Mouse (Mus musculus): ENCODE measurements around the gene Gm48552.

Gene Gm48552

DNA sequence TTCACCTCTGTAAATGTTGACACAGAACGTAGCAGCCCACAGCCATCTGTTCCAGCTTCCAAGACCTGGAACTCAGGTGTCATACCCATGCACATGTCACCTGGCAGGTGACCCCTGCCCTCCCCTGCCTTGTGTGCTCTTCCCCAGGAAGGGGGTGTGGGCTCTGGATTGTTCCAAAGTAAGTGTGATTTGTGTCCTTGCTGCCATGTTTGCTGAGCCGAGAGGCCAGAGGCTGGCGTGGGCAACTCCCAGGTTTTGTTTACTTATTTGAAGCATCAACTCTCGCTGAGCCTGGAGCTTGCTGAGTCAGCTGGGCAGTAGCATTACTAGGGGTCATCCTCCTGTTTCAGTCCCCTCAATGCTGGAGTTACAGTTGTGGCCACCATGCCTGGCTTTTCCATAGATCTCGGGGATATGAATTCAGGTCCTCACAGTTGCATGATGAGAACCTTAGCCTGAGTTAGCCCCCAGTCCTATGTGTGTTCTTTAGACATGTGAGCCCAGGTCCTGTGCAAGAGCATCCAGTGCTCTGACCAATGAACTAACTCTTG is at the start of gene Gm48552:
Gene Gm48552, plus strand, starts transcription at position 501 of the 551 bp plus-strand sequence.
- in situ Hi-C loops (cut with MboI; ENCODE audit: unreplicated experiment in 2 of 2), result loop anchor here in 1 of 2 experiments (25.0 kb wide), 1 partner anchor 1249 kb away; the partner anchor contains the start of gene Tdg

GRCm38 (mm10) chr10:81340551-81341332 is 48.1 kb upstream of the Gm48552 start:
- in situ Hi-C loops (cut with MboI; ENCODE audit: unreplicated experiment in 2 of 2), result loop anchor here (5.0 kb wide), 2 partner anchors 48 to 53 kb away; partner anchors contain the start of genes Pip5k1c (in 1 of the 2) and Tjp3 (in 1 of the 2)

DNA sequence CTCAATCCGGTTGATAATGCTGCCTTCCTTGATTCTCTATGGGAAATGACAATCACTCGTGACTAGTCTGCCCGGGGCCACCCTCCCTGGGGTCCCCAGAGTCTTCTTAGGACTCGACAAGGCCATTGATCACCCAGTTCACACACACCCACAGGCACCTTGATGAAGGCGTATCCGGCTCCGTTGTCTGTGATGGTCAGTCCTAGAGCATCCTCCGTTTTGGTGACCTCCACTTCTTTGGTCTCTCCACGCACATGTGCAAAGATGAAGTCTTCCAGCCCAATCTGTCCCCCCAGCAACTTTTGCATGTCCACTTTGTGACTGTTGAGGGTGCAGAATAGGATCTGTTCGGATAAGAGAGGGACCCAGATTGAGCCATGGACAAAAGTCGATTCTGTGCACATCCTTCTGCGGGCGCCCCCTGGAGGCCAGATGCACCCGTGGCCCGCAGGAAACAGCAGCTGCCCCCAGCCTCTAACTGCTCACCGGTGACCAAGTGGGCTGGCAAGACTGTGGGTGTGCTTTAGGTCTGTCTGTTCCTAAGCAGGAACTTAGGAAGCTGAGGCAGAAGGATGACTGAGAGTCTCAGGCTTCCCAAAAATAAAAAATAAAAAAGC is 47.4 kb upstream of the Gm48552 start:
- in situ Hi-C loops (cut with MboI; ENCODE audit: unreplicated experiment in 2 of 2), result loop anchor here (5.0 kb wide), 2 partner anchors 49 to 54 kb away; partner anchors contain the start of genes Pip5k1c (in 1 of the 2) and Tjp3 (in 1 of the 2)

- in situ Hi-C loops (cut with MboI; ENCODE audit: unreplicated experiment in 2 of 2), result loop anchor here (5.0 kb wide), 2 partner anchors 51 to 56 kb away; partner anchors contain the start of genes Pip5k1c (in 1 of the 2) and Tjp3 (in 1 of the 2)
These were observed 45.9 kb upstream of the Gm48552 start, which contains the start of gene Gipc3 for GRCm38 (mm10) chr10:81342686-81343505. Gene Gipc3, minus strand, starts transcription at chr10:81343266.

DNA sequence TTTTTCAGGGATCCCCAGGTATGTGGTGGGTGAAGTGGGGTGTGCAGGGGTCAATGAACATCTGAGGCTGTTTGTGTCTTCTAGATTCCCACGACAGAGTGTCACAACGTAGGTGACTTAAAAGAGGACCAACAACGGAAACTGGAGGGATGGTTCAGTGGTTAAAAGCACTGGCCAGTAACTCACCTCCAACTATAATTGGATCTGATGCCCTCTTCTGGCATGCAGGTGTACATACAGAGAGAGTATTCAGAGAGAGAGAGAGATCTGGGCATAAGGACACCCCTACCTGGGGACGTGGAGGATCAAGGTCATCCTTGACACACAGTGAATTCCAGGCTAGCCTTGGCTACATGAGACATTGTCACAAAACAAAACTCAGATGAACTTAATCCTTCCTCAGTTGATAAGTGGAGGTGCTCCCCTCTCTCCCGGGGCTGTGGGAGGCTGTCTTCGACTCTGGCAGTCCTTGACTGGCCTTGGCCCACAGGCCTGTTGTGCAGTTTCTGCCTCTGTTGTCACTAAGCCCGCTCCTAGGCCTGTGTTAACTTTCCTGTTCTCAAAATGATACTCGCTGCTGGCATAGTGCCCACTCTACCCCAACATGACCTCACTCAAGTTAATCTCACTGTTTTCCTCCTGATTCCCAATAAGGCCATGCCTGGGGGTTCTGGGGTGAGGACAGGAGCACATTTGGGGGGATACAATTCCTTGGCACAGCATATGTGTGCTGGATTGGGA is 44.2 kb upstream of the Gm48552 start:
- in situ Hi-C loops (cut with MboI; ENCODE audit: unreplicated experiment in 2 of 2), result loop anchor here (5.0 kb wide), 2 partner anchors 52 to 57 kb away; partner anchors contain the start of genes Pip5k1c (in 1 of the 2) and Tjp3 (in 1 of the 2)

DNA sequence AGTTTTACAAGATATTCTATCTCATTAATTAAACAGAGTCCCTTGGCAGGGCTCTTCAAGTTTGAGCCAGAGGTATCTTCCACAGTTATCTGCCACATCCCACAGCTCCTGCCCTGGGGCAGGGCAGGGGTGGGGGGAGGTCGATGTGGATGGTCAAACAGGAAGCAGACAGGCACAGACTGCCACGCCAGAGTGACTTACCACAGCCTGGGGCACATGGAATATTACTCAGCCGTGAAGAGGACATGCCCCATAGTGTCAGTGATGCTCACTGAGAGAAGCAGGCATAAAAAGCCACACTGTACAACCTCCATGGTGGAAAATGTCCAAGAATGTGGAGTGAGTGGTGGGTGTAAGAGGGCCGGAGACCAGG is 43.7 kb upstream of the Gm48552 start:
- in situ Hi-C loops (cut with MboI; ENCODE audit: unreplicated experiment in 2 of 2), result no loop called here

DNA sequence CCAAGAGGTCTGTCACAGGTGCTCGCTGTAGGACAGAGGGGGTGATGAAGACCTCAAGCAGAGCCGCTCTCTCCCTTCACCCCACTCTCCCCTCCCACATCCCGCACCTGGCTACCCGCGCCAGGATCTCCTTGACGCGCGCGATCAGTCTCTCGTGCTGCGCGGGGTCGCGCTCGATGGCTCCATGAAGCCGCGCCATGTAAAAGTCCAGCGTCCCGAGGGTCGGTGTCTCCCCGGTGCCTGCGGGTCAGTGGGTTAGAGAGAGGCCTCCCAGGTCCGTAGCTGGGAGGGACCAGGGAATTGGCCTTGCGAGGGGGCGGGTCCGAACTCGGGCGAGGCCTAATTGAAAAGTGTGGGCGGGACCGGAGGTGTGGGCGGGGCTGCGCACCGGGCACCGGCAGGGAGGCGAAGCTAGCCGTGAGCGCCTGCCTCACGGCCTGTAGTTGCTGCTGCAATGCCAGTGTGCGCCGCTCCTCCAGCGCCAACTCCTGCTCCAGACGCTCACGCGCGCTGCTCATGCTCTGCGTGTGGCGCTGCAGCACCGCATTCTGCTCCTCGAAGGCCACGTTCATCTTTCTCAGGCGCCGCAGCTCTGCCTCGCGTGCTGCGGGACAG is 42.2 kb upstream of the Gm48552 start:
- in situ Hi-C loops (cut with MboI; ENCODE audit: unreplicated experiment in 2 of 2), result no loop called here

DNA sequence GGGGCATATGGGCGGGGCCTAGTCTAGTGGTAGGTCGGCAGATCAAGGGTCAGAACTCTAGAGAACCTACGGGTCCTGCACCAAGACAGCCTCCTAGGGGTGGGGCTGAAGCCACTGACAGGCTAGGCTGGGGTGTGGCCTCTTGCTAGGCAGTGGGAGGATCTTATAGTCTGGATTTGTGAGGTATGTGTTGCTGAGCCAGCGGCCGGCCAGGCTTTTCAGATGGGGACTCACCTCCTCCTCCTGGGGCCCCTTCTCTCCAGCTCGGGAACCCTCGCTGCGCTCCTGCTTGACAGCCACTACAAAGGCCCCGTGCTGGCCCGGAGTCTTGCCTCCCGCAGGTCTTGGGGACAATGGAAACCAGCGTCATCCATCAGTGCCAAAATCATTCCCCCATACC is 39.7 kb upstream of the Gm48552 start:
- in situ Hi-C loops (cut with MboI; ENCODE audit: unreplicated experiment in 2 of 2), result no loop called here

- in situ Hi-C loops (cut with MboI; ENCODE audit: unreplicated experiment in 2 of 2), result no loop called here
These were observed 38.8 kb upstream of the Gm48552 start for GRCm38 (mm10) chr10:81349961-81350350.

DNA sequence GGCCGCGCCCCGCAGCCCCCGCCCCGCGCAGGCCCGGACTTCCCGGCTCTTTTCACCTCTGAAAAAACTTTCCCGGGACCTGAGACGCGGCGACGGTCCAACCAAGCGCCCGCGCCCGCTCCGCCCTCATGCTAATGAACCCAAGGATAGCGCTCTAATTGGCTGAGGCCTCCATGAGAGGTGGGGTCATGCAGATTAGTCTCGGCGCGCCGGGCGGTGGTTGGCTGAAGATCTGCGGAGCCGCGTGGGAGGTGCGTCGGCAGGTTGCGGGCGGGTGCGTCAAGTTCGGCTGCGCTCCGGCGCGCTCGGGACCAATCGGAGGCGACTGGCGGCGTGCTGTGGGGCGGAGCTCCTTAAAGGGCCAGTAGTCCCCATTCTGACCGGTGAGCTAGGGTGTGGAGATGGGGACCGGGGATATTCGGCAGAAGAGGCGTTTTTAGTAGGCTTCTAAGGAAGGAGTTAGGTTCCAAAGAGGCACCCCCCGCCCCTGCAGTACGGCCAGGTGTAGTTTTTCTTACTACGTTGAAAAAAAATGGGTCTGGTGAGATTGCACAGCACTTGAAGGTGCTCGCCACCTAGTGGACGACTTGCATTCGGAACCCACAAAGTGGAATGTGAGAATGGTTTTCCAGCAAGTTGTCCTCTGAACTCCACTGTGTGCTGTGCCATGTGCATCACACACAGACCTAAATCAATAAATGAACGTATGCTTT is 38.3 kb upstream of the Gm48552 start, which contains the start of gene Hmg20b:
Gene Hmg20b, minus strand, starts transcription at position 130 of the 713 bp plus-strand sequence.
- in situ Hi-C loops (cut with MboI; ENCODE audit: unreplicated experiment in 2 of 2), result no loop called here

GRCm38 (mm10) chr10:81351678-81352291 is 37.0 kb upstream of the Gm48552 start:
- in situ Hi-C loops (cut with MboI; ENCODE audit: unreplicated experiment in 2 of 2), result no loop called here

DNA sequence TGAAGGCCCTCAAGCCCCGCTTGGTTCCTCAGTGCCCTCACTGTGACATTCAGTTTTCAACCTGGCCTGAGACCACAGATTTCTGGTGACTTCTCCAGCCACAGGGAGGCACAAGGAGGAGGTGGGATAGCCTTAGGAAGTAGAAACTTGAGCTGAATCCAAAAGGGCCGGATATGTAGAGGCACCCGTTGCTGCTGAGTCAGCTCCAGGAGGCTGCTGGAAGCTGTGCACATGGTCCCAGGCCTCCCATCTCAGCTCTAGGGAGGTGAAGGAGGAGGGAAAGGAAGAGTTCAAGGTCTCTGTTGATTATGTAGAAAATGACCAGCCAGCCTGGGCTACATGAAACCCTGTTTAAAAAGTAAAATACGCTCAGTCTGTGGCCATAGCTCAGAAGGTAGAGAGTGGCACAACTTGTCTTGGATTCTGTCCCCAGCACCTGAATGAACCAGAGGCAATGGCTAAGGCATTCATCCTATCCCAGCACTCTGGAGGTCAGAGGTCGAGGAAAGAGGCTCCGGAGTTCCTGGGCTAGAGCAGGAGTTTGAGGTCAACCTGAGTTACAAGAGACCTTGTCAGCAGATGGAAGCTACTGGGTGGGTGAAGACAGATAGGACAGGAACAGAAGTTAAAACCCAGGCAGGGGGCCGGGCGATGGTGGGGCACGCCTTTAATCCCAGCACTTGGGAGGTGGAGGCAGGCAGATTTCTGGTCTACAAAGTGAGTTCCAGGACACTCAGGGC is 33.9 kb upstream of the Gm48552 start:
- in situ Hi-C loops (cut with MboI; ENCODE audit: unreplicated experiment in 2 of 2), result no loop called here

GRCm38 (mm10) chr10:81355533-81355932 is 33.3 kb upstream of the Gm48552 start:
- in situ Hi-C loops (cut with MboI; ENCODE audit: unreplicated experiment in 2 of 2), result no loop called here

DNA sequence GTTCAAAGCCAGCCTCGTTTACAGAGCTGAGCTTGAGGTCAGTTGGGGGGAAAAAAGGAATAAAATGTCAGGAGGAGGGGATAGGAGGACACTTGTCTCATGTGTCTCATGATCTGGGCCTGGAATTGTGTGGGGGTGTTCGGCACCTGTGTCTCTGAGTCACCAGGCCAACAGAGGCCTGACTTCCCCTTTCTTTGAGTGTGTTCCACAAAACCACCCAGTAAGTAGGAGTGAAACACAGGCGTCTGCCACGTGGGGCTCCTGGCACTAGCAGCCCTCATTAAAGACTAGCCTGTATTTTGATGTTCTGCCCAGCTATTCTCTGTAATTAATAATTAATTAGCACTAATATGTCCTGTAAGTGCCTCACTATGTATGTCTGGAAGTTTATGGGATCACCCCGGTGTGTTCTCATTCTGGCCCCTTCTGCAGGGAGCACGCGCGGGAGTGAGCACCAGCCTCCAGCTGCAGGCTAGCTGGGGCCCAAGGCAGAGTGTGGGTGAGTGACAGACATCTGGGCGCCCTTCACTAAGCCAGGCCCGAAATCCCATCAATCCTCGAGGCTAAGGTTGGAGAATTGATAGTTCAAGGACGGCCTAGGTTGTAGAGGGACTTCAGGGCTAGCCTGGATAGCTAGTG is 32.3 kb upstream of the Gm48552 start:
- in situ Hi-C loops (cut with MboI; ENCODE audit: unreplicated experiment in 2 of 2), result no loop called here

DNA sequence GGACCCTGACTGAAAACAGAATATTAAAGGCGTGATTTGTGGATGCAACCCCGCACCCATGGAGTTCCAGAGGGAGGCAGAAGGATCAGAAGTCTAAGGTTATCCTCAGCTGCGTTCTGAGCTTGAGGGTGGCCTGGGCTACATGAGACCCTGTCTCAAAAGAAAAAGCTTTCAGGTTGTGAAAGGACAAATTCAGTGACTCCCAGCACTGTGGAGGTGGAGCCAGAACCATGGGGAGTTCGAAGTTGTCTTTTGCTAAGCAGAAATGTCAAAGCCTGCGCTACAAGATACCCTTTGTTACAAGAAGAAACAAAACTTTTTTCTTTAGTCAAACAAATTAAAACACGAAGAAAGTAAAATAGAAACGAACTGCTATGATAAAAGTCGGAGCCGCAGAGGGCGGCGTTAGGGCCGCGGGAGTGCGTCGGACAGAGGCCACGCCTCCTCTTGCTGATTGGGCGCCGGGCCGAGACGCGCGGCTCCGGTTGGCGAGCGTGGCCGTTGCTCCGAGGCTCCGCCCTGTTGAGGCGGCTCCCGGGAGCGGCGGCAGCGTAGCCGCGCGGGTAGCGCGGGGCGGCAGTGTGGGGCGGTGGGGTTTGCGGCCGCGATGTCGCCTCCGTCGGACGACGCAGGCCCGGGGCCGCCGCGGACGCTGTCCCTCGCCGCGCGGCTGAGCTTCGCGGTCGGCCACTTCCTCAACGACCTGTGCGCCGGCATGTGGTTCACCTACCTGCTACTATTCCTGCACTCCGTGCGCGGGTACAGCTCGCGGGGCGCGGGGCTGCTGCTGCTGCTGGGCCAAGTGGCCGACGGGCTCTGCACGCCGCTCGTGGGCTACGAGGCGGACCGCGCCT is 31.6 kb upstream of the Gm48552 start, which contains the start of gene Mfsd12:
Gene Mfsd12, plus strand, starts transcription at position 501 of the 854 bp plus-strand sequence.
- in situ Hi-C loops (cut with MboI; ENCODE audit: unreplicated experiment in 2 of 2), result no loop called here

GRCm38 (mm10) chr10:81358209-81358608 is 30.6 kb upstream of the Gm48552 start:
- in situ Hi-C loops (cut with MboI; ENCODE audit: unreplicated experiment in 2 of 2), result no loop called here

Data from v-Abl transformed pro-B cells (cell line).